Mouse (Mus musculus) hindbrain, embryonic 13.5 days (tissue): ENCODE data around the gene Plekha5. TPM values are rescaled to one million over a fixed set of nuclear protein-coding genes. Genes with fewer than 3 reads are reported as not detected.

Experiments used
- ATAC-seq: fragments of 200-750 bp; cut with Nextera tagmentation; 2 replicates; pipeline ENCODE4 v1.8.0; 2017; ENCODE audit warnings: moderate TSS enrichment; ENCODE audit not compliant: low FRiP score
- H3K27ac ChIP-seq: fragments of 300-500 bp; sonication (generic); 2 replicates; pipeline ENCODE4 v1.5.1; 2015; ENCODE audit warnings: inconsistent platforms, mild to moderate bottlenecking, moderate library complexity
- H3K27me3 ChIP-seq: fragments of 300-500 bp; sonication (generic); 2 replicates; pipeline ENCODE4 v1.6.1; 2015; ENCODE audit warnings: mild to moderate bottlenecking, inconsistent platforms
- H3K36me3 ChIP-seq: fragments of 300-500 bp; sonication (generic); 2 replicates; pipeline ENCODE4 v1.6.1; 2015; ENCODE audit warnings: mild to moderate bottlenecking, inconsistent platforms
- H3K4me1 ChIP-seq: fragments of 300-500 bp; sonication (generic); replicated peaks from 2 replicates; pipeline ENCODE4 v1.6.1; 2015; ENCODE audit warnings: inconsistent platforms
- H3K4me2 ChIP-seq: fragments of 300-500 bp; sonication (generic); 2 replicates; pipeline ENCODE4 v1.6.1; 2015; ENCODE audit warnings: inconsistent platforms, mild to moderate bottlenecking, moderate library complexity
- H3K4me3 ChIP-seq: fragments of 300-500 bp; sonication (generic); 2 replicates; pipeline ENCODE4 v1.5.1; 2015; ENCODE audit warnings: mild to moderate bottlenecking, inconsistent platforms
- H3K9ac ChIP-seq: fragments of 300-500 bp; sonication (generic); 2 replicates; pipeline ENCODE4 v1.6.1; 2015; ENCODE audit warnings: mild to moderate bottlenecking, inconsistent platforms
- H3K9me3 ChIP-seq: fragments of 300-500 bp; sonication (generic); 2 replicates; pipeline ENCODE4 v1.6.1; 2016; ENCODE audit warnings: inconsistent platforms
- WGBS: fragments of 180-500 bp; shearing (Covaris S2); methylation state at CpG from one replicate; pipeline ENCODE4 v1.1.7; 2015; 5-methylcytosine and 5-hydroxymethylcytosine counted together
- polyA plus RNA-seq: library from polyadenylated mRNA; unstranded; fragments of >200 nt; fragmentation: Nextera tagmentation; extraction: Ambion mirVana; gene quantifications from 2 replicates; pipeline ENCODE4 v1.2.1, GENCODE M21; 2015

Gene Plekha5
- polyA plus RNA-seq, 1 experiment from 2014 or later = 39.9 TPM

DNA sequence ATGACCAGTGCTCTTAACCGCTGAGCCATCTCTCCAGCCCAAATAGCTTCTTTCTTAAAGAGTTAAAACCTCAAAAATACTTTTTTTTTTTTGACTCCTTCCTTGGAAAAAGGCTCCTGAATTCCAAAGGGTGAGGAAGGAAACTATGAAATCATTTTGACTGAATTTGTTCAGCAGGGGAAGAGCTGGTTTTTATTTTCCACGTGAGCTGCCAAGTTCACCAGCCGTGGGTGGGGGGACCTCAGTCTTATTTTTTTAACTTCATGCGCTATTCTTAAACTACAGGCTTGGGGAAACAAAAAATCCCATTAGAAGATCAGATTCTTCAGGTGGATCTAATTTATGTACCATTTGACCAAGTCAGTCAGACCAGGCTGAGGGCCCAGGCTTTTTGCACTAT lies 187.4 kb downstream of the Plekha5 start:
- H3K4me2 ChIP-seq = no peak overlapping the region
- no peak overlapping the region for H3K9ac ChIP-seq
- WGBS = 87% methylated on average over 4 of the region's 4 CpGs
- H3K4me1 ChIP-seq = no peaks in the 10 kb centered on the region
- H3K36me3 ChIP-seq = no peaks in the 10 kb centered on the region
- no peak overlapping the region for H3K27ac ChIP-seq
- H3K27me3 ChIP-seq = no peaks in the 10 kb centered on the region
- H3K9me3 ChIP-seq = no peaks in the 10 kb centered on the region
- ATAC-seq = no peak
- no peak overlapping the region for H3K4me3 ChIP-seq

DNA sequence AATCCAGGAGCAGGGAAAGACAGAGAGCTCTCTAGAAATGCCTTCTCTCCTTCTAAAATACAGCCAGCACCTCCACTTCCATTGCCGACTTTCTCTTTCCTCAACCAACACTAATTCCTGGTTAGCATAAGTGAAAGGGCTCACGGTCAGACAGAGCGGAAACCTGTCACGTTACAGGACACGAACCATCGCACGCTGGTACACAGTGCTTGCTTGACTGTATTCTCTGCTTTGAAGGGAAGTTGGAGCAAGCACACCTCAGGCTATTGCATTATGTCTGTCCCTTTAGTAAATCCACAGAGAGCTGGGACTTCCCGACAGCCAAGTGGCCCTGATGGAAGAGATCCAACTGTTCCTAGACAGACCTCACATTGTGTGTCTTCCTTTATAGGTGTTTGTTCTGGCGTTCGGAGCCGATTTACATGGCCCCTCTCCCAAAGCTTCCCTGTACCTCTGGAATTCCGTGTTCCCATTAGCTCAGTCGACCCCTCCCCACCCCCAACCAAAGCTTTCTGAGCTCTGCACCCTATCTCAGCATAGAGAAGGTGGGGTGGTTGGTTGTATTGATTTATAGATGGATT lies 188.1 kb downstream of the Plekha5 start:
- H3K4me1 ChIP-seq = no peaks in the 10 kb centered on the region
- H3K4me3 ChIP-seq = no peak overlapping the region
- H3K9me3 ChIP-seq = no peaks in the 10 kb centered on the region
- H3K27me3 ChIP-seq = no peaks in the 10 kb centered on the region
- H3K36me3 ChIP-seq = no peaks in the 10 kb centered on the region
- ATAC-seq = no peak
- H3K27ac ChIP-seq = no peak overlapping the region
- no peak overlapping the region for H3K9ac ChIP-seq
- no peak overlapping the region for H3K4me2 ChIP-seq
- 78% methylated on average over 13 of the region's 13 CpGs for WGBS

GRCm38 (mm10) chr6:140613822-140614221 lies 190.0 kb downstream of the Plekha5 start:
- 80% methylated on average over 3 of the region's 3 CpGs for WGBS
- Histone ChIP-seq H3K9ac (no peak overlapping the region), H3K9me3 (no peaks in the 10 kb centered on the region), H3K27me3 (no peaks in the 10 kb centered on the region), H3K4me1 (no peaks in the 10 kb centered on the region), H3K4me2 (no peak overlapping the region), H3K27ac (no peak overlapping the region), H3K4me3 (no peak overlapping the region), H3K36me3 (no peaks in the 10 kb centered on the region)
- no peak for ATAC-seq

GRCm38 (mm10) chr6:140614711-140615110 lies 190.9 kb downstream of the Plekha5 start:
- H3K4me2 ChIP-seq = no peak overlapping the region
- H3K27me3 ChIP-seq = no peaks in the 10 kb centered on the region
- H3K27ac ChIP-seq = no peak overlapping the region
- H3K9me3 ChIP-seq = no peaks in the 10 kb centered on the region
- H3K4me3 ChIP-seq = no peak overlapping the region
- ATAC-seq = no peak
- no peaks in the 10 kb centered on the region for H3K4me1 ChIP-seq
- H3K36me3 ChIP-seq = no peaks in the 10 kb centered on the region
- H3K9ac ChIP-seq = no peak overlapping the region
- WGBS = 92% methylated on average over 11 of the region's 11 CpGs

DNA sequence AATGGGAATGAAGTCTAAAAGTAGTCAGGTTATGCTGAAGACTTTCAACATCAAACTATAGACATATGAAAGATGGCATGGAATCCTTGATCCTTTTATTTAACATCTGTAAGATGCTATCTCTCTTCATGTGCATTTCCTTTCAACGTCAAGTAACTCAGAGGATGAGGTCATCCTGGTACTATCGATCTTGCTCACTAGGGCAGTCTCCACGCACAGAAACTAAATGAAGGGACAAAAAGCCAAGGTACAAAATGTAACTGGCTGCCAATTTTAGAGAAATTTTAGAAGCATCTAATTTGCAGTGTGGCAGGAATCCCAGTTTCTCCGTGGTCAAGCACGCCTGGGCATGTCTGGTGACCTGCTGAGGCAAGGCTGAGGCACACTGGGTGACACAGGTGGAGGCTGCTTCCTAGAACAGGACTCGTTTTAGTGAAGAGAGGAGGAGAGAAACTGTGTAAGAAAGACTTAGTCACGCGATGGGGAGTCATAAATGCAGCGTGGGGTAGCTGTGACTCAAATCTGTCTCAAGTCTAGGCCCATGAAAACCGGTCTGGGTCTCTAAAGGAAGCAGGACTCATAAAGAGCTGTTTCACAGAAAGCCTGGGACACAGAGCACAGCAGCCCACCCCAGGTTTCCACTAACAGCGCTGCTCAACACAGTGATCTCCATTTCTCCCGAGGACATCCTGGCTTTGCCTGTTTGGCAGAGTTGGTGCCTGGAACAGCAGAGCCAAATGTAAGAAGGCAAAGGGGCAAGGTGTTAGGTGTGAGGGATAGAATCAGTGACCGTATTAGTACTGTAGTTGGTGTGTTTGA lies 196.9 kb downstream of the Plekha5 start:
- 68% methylated on average over 13 of the region's 13 CpGs for WGBS
- H3K9ac ChIP-seq = no peak overlapping the region

DNA sequence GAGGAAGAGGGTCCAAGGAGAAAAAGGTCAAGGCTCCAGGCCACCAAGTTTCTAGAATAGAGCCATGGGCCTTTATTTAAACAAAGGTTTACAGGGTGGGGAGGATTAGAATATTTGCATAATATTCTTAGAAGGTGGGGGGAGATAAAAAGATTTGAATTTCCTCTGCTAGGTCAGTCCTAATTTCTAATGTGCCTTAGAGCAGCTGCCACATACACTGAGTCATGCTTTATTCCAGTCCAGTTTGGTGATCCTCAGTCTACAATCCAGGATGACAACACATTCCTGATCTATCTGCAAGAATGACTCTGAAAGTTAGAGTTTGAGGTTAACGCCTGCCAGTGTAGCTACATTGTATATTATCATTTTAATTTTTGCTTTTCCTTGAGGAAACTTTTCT lies 197.8 kb downstream of the Plekha5 start:
- no peak overlapping the region for H3K4me3 ChIP-seq
- ATAC-seq = no peak
- H3K4me2 ChIP-seq = no peak overlapping the region
- peaks cover 24% of the 10 kb centered on the region for H3K4me1 ChIP-seq
- 94% methylated on average over 1 of the region's 1 CpGs for WGBS
- no peak overlapping the region for H3K9ac ChIP-seq
- H3K27me3 ChIP-seq = no peaks in the 10 kb centered on the region; the same call in 1 of the 2 replicates
- no peak overlapping the region for H3K27ac ChIP-seq
- H3K9me3 ChIP-seq = no peaks in the 10 kb centered on the region
- H3K36me3 ChIP-seq = no peaks in the 10 kb centered on the region

More for the DNA sequence above, 196.9 kb downstream of the Plekha5 start:
- H3K27ac ChIP-seq = no peak overlapping the region
- no peaks in the 10 kb centered on the region for H3K36me3 ChIP-seq
- H3K9me3 ChIP-seq = no peaks in the 10 kb centered on the region
- no peak for ATAC-seq
- peaks cover 16% of the 10 kb centered on the region for H3K4me1 ChIP-seq
- H3K4me3 ChIP-seq = no peak overlapping the region
- no peak overlapping the region for H3K4me2 ChIP-seq
- H3K27me3 ChIP-seq = no peaks in the 10 kb centered on the region; the same call in 1 of the 2 replicates

DNA sequence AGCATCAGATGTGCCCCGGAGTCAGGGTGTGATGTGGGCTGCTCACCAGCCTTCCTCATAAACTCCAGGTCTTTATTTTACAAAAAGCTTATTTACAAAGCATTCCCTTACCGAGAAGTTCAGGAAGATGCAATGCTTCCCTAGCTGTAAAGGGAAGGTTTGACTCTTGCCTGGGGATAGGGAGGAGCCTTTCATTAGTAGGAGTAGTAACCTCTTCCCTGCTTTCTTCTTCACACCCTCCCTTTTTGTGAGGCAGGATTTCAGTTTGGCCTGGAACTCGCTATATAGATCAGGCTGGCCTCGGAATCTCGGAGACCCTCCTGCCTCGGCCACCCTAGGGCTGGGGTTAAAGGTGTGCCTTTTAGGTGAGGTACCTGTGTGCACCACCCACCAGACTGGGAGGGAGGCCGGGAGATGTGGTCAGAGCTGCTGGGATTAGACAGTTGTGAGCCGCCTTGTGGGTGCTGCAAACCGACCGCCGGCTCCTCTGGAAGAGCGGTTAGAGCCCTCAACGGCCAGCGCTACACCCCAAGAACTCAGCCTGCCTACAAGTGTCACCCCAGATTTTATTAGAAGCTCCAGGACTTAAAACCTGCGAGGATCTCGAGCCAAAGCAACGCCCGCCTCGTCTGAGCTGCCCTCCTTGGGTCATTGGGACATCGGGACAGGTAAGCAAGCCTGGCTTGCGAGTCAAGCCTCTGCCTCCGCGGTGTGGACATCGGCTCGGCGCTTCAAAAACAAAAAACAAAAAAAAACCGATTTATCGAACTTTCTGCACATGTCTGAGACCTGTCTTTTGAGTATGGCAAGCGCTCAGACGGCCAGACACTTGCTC lies 198.8 kb downstream of the Plekha5 start, which contains the start of gene Aebp2:
Gene Aebp2 (plus strand): TSS at position 273 of the 835 bp plus-strand sequence.
- ATAC-seq = peak; percentile 14
- Histone ChIP-seq H3K4me3 (peak within 1 kb of the TSS; percentile 99), H3K36me3 (no peaks in the 10 kb centered on the region), H3K27me3 (no peaks in the 10 kb centered on the region; the same call in 1 of the 2 replicates), H3K27ac (peak within 1 kb of the TSS; percentile 98), H3K9me3 (no peaks in the 10 kb centered on the region), H3K4me2 (peak within 1 kb of the TSS; percentile 90), H3K4me1 (peaks cover 32% of the 10 kb centered on the region), H3K9ac (peak within 1 kb of the TSS; percentile 99)
- 46% methylated on average over 30 of the region's 30 CpGs for WGBS

DNA sequence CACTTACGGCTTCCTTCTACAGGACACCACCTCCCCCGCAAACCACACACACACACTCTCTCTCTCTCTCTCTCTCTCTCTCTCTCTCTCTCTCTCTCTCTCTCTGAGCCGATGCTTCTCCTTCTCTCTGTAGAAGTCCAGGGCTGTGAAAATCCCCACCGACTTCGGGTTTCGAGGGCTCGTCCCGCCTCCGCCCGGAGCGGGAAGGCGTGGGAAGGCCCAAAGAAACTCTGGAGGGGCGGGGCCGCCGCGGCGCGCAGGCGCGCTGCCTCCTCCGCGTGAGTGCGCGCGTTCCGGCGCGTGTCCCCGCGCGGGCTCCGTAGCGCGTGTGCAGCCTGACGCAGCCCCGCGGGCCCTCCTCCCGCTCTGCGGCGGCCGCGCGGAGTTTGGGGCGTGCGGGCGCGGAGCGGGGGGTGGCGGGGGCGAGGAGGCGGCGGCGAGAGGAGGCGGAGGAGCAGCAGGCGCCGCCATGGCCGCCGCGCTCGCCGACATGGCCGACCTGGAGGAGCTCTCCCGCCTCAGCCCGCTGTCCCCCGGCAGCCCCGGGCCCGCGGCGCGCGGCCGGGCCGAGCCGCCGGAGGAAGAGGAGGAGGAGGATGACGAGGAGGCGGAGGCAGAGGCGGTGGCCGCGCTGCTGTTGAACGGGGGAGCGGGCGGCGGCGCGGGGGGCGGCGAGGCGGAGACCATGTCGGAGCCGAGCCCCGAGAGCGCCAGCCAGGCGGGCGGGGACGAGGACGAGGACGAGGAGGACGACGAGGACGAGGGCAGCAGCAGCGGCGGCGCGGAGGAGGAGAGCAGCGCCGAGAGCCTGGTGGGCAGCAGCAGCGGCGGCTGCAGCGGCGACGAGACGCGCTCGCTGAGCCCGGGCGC lies 199.6 kb downstream of the Plekha5 start:
- Histone ChIP-seq H3K9me3 (no peaks in the 10 kb centered on the region), H3K4me3 (peak overlapping the region; percentile 99), H3K4me1 (peaks cover 38% of the 10 kb centered on the region), H3K27me3 (no peaks in the 10 kb centered on the region; the same call in 1 of the 2 replicates), H3K9ac (peak overlapping the region; percentile 99), H3K4me2 (peak overlapping the region; percentile 90), H3K36me3 (no peaks in the 10 kb centered on the region), H3K27ac (peak overlapping the region; percentile 98)
- ATAC-seq = peak; percentile 93
- WGBS = under 1% methylated on average over 84 of the region's 117 CpGs

DNA sequence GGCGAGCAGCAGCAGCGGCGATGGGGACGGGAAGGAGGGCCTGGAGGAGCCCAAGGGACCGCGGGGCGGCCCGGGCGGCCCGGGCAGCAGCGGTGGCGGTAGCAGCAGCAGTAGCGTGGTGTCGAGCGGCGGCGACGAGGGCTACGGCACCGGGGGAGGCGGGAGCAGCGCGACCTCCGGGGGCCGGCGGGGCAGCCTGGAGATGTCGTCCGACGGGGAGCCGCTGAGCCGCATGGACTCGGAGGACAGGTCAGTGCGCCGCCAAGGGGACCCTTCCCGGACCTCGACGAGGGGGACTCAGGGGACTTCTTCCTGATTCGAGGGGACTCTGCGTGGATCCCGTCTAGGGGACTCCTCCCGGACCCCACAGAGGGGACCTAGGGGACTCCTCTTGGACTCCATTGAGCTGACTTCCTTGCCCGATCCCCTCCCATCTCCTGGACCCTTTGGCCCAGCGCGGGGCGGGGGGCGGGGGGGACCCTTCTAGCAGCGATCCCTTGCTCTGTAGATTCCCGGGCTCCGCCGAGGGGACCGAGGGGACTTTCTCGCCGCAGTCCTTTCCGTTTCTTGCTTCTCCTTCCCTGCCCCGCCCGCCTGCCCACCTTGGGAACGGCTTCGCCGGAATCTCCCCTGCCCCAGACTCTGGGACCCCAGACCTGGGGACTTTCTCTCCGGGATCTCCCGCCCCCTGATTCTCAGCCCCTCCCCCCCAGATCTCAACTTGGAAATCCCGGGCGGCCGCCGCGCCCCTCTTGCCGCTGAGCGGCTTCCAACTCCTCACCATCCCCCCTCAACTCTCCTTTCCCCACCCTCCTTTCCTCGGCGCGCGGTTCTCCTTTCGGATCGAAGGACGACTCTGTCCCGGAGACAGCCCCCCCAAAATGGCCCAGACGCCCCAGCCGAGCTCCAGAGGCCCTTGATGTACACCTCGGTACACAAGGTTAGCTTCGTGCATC lies 200.5 kb downstream of the Plekha5 start:
- Histone ChIP-seq H3K9ac (peak overlapping the region; percentile 99), H3K4me3 (peak overlapping the region; percentile 99), H3K9me3 (no peaks in the 10 kb centered on the region), H3K4me2 (peak overlapping the region; percentile 90), H3K4me1 (peaks cover 42% of the 10 kb centered on the region), H3K27me3 (no peaks in the 10 kb centered on the region; the same call in 1 of the 2 replicates), H3K27ac (peak overlapping the region; percentile 98), H3K36me3 (no peaks in the 10 kb centered on the region)
- 1% methylated on average over 73 of the region's 80 CpGs for WGBS
- peak; percentile 44 for ATAC-seq

- Histone ChIP-seq H3K9ac (no peak overlapping the region), H3K27me3 (no peaks in the 10 kb centered on the region), H3K27ac (peak overlapping the region; percentile 55; the same call in 1 of the 2 replicates), H3K36me3 (peaks cover 4% of the 10 kb centered on the region), H3K4me2 (no peak overlapping the region), H3K4me3 (no peak overlapping the region), H3K4me1 (peaks cover 46% of the 10 kb centered on the region), H3K9me3 (no peaks in the 10 kb centered on the region)
- ATAC-seq = no peak
- 83% methylated on average over 4 of the region's 4 CpGs for WGBS
Observed at GRCm38 (mm10) chr6:140629176-140629859, 205.5 kb downstream of the Plekha5 start.
